Mouse (Mus musculus): ENCODE results near the gene Nfia. TPM values are rescaled to one million over a fixed set of nuclear protein-coding genes. Genes with fewer than 3 reads are reported as not detected.

The Nfia gene
- polyA plus RNA-seq, 1 experiment from 2014 or later = 40.5 TPM

DNA sequence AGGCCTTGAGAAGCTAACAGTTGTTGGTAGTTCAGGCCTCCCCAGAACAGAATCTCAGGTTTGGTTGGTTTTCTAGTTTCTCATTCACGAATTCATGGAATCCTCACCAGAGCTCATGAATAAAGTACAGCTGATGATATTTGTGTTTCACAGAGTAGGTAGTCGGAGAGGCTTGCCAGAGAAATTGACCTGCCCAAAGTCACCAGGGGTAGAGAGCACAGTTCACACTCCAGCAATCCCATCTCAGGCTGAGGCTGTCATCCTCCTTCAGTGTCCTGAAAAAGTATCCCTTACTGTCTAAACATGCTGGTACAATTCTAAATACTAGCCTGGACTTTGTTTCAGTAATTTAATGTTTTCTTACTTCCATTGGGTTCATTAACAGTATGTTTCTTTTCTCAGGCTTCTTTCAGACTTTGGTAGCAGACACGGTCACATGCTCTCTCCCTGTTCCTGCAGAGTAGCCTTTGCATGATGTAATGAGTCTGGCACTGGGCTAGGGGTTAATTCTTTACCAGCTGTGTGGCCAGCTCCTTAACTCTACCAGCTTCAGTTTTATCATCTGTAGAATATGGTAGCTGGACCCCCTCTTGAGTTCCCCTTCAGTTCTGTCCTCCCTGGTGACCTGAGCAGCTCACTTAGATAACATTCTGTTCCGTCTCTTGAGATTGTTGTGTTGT lies 7.1 kb upstream of the Nfia start:
- in situ Hi-C loops (cut with MboI; ENCODE audit: low pct_unique_long_range_greater_than_20kb) = no loop called here
- no peak for TF ChIP-seq CTCF (IDR thresholded peaks at IDR 0.05)
- CTCF ChIA-PET = interaction anchor here (1.2 kb wide), 1 partner anchor 14 kb away, joined by 5 read pairs; no protein-coding TSS in a partner anchor
- POLR2A ChIA-PET = interaction anchor here (0.6 kb wide), 1 partner anchor 628 kb away, joined by 3 read pairs; no protein-coding TSS in a partner anchor
- ATAC-seq (peak; percentile 47), DNase-seq (ENCODE audit: low read depth, low spot score) (no peak)
- H3K27me3 ChIP-seq = no peaks in the 10 kb centered on the region

DNA sequence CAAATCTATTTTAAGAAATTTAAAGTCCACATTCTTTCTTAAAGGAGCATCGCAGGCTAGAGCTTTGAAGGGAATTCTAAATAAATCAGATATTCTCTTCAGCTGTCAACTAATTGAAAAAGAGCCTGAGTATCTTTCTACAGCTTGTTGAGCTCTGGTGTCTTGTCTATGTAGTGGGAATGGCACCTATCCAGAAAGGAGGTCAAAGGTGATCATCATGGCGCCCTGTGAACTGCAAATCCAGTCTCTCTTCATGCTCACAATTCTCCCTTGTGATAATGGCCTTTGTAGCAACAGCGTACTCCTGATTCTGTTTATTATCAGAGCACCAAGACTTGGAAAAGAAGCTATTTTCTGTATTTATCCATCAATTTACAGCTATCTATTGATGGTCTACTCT lies 6.4 kb upstream of the Nfia start:
- CTCF ChIA-PET = interaction anchor here (1.2 kb wide), 1 partner anchor 15 kb away, joined by 5 read pairs; no protein-coding TSS in a partner anchor
- no peak for TF ChIP-seq CTCF (IDR thresholded peaks at IDR 0.05)
- ATAC-seq (no peak), DNase-seq (ENCODE audit: low read depth, low spot score) (no peak)
- POLR2A ChIA-PET = no interaction called here
- H3K27me3 ChIP-seq = no peaks in the 10 kb centered on the region
- in situ Hi-C loops (cut with MboI; ENCODE audit: low pct_unique_long_range_greater_than_20kb) = no loop called here

DNA sequence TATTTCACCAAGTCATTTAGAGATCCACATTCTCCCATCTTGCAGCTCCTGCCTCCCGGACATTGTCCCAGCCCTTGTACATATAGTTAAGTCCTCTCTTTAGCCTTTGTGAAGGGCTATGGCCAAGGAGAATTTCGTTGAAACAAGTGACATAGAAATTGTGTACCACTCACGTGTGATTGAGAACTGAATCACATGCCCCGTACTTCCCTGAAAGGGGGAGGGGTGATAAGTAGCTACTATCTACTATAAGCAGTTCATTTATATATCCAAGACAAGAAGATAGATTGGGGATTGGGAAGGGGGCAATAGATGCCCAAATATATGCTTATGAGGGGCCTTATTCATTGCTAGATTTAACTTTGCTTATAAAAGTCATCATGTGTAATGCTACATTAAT lies 5.5 kb upstream of the Nfia start:
- TF ChIP-seq CTCF (IDR thresholded peaks at IDR 0.05) = no peak
- ATAC-seq = no peak
- no peak for DNase-seq (ENCODE audit: low read depth, low spot score)
- ChIA-PET POLR2A (no interaction called here), CTCF (interaction anchor here (0.7 kb wide), 1 partner anchor 15 kb away, joined by 3 read pairs; no protein-coding TSS in a partner anchor)
- no peaks in the 10 kb centered on the region for H3K27me3 ChIP-seq
- in situ Hi-C loops (cut with MboI; ENCODE audit: low pct_unique_long_range_greater_than_20kb) = no loop called here

DNA sequence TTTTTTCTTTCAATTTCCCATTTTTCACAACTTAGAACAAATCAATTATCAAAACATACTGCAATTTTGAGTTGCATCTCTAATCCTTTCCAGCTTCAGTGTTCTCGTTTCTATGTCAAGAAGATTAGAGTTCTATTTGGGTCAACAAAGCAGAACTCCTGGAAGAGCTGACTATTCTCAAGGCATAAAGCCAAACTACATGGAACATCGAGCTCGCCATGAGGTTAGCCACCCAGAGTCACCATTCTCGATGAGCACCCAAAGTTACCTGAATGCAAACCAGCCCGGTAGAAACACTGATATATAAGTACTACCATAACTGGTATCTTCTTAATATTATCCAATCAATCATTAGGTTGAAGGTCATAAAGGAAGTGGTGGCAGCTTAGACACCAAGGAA lies 5.0 kb upstream of the Nfia start:
- ATAC-seq = no peak

DNA sequence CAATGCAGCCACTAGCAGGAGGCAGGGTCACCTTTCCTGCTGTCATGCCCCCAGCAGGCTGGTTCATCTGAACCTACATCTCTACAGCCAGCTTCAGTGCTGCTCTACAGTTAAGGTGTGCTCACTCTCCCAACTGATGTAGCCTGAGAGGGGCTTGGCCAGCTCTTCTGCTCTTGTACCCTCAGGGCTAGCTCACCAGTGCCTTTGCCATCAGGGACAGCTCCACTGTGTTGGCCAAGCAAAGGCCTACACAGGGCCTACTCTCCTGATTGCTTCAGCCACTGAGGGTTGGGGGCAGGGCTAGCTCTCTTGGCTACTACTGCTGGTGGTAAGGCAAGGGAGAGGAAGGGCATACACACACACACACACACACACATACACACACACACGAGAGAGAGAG lies 2.7 kb upstream of the Nfia start:
- ATAC-seq (no peak), DNase-seq (ENCODE audit: low read depth, low spot score) (no peak)
- in situ Hi-C loops (cut with MboI; ENCODE audit: low pct_unique_long_range_greater_than_20kb) = loop anchor here (10.0 kb wide), 1 partner anchor 335 kb away; no protein-coding TSS in a partner anchor
- no peak for TF ChIP-seq CTCF (IDR thresholded peaks at IDR 0.05)
- no peaks in the 10 kb centered on the region for H3K27me3 ChIP-seq
- ChIA-PET CTCF (interaction anchor here (0.9 kb wide), 1 partner anchor 38 kb away, joined by 3 read pairs; no protein-coding TSS in a partner anchor), POLR2A (no interaction called here)

More for the DNA sequence above, 5.0 kb upstream of the Nfia start:
- in situ Hi-C loops (cut with MboI; ENCODE audit: low pct_unique_long_range_greater_than_20kb) = no loop called here
- no peaks in the 10 kb centered on the region for H3K27me3 ChIP-seq
- ChIA-PET CTCF (interaction anchor here (0.7 kb wide), 1 partner anchor 16 kb away, joined by 3 read pairs; no protein-coding TSS in a partner anchor), POLR2A (no interaction called here)
- no peak for TF ChIP-seq CTCF (IDR thresholded peaks at IDR 0.05)
- no peak for DNase-seq (ENCODE audit: low read depth, low spot score)

DNA sequence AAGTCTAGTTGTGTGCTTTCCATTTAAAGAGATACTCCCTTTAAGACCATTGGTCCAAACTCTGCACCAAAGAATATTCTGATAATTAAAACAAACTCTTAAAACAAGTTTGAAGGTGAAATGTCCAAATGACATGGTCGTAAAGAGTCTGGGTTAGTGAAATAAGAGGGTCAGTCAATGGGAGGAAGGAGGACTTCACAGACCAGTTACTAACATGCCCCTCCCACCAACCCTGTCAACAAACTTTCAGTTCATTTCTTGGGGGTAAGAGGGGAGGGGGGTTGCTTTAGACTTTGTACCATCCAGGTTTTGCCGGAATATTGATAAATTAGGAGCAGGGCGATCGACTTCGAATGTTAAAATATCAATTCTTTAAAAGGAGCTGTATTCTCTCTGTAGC lies 1.1 kb upstream of the Nfia start:
- CTCF ChIA-PET = no interaction called here
- ATAC-seq = no peak
- TF ChIP-seq CTCF (IDR thresholded peaks at IDR 0.05) = no peak
- POLR2A ChIA-PET = no interaction called here
- in situ Hi-C loops (cut with MboI; ENCODE audit: low pct_unique_long_range_greater_than_20kb) = loop anchor here (10.0 kb wide), 1 partner anchor 333 kb away; no protein-coding TSS in a partner anchor
- no peaks in the 10 kb centered on the region for H3K27me3 ChIP-seq
- no peak for DNase-seq (ENCODE audit: low read depth, low spot score)

DNA sequence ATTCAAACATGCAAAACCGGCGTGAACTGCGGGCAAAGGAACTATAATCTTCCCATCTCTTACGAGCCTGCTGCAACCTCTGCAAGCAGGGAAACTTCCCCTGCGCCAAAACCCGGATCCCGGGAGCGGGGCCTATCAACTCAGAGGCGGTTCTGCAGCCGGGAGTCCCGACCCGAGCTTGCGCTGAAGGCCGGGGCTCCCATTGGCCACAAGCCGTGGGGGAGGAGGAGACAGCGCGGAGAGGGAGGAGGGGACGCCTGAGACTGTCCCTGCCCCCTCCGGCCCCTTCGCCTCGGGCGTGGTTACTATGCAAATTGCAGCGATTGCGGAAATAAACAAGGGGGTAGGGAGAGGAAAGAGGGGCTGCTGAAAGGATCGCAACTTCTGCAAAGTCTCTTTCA lies 450 bp upstream of the Nfia start:
- in situ Hi-C loops (cut with MboI; ENCODE audit: low pct_unique_long_range_greater_than_20kb) = loop anchor here (10.0 kb wide), 1 partner anchor 333 kb away; no protein-coding TSS in a partner anchor
- TF ChIP-seq CTCF (IDR thresholded peaks at IDR 0.05) = no peak
- ChIA-PET CTCF (no interaction called here), POLR2A (interaction anchor here (1.0 kb wide), 1 partner anchor 26 kb away, joined by 3 read pairs; no protein-coding TSS in a partner anchor)
- H3K27me3 ChIP-seq = no peaks in the 10 kb centered on the region
- ATAC-seq (peak; percentile 88), DNase-seq (ENCODE audit: low read depth, low spot score) (no peak)

DNA sequence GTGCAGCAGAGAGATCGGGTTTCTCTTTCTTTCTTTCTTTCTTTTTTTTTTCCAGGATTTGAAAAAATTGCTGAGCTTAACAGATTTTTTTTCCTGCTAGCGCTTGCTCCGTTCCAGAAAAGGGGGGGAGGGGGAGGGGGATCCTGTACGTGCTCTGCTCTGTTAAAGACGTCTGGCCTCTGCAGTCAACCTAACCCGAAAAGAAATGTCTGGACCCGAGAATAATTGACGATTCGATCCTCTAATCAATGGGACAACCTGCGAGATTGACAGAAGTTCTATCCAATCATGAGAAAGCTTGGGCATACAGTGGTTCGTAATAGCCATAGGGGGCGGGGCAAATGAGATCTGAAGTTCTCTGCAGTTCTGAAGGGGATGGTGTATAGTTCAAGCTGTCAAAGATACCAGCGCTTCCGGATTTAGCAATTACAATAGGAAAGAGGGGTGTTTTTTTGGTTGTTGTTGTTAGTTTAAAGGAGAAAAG lies 618 bp downstream of the Nfia start:
- in situ Hi-C loops (cut with MboI; ENCODE audit: low pct_unique_long_range_greater_than_20kb) = loop anchor here (10.0 kb wide), 1 partner anchor 332 kb away; no protein-coding TSS in a partner anchor
- no peaks in the 10 kb centered on the region for H3K27me3 ChIP-seq
- peak; percentile 96 for DNase-seq (ENCODE audit: low read depth, low spot score)
- POLR2A ChIA-PET = interaction anchor here (0.6 to 1.0 kb wide), 7 partner anchors 21 to 602 kb away, joined by 3 to 8 read pairs (median 5); no protein-coding TSS in a partner anchor
- peak; percentile 45 for ATAC-seq
- CTCF ChIA-PET = interaction anchor here (1.0 to 1.2 kb wide), 3 partner anchors 26 to 96 kb away, joined by 3 to 5 read pairs (median 4); no protein-coding TSS in a partner anchor
- no peak for TF ChIP-seq CTCF (IDR thresholded peaks at IDR 0.05)

DNA sequence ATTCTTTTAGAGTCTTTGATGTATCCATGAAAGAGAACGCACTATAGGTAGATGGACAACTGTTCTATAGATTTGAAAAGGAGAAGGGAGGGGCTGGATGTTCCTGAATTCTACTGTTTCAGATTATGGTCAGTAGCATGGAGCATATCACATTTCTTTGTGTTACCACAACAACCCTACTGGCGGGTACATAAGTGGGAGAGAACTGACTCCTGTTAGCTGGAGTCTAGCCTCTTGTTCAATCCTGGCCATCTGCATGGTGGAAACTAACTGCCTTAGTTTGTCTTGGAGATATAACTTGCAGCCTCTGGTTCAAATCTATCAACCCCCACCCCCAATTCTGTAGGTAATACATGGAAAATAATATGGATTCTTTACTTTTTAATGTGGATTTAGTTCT lies 1.3 kb downstream of the Nfia start:
- in situ Hi-C loops (cut with MboI; ENCODE audit: low pct_unique_long_range_greater_than_20kb) = loop anchor here (10.0 kb wide), 1 partner anchor 331 kb away; no protein-coding TSS in a partner anchor
- POLR2A ChIA-PET = no interaction called here
- CTCF ChIA-PET = interaction anchor here (1.0 to 1.2 kb wide), 2 partner anchors 26 to 36 kb away, joined by 4 to 5 read pairs; no protein-coding TSS in a partner anchor
- no peaks in the 10 kb centered on the region for H3K27me3 ChIP-seq
- no peak for ATAC-seq
- TF ChIP-seq CTCF (IDR thresholded peaks at IDR 0.05) = no peak
- no peak for DNase-seq (ENCODE audit: low read depth, low spot score)

DNA sequence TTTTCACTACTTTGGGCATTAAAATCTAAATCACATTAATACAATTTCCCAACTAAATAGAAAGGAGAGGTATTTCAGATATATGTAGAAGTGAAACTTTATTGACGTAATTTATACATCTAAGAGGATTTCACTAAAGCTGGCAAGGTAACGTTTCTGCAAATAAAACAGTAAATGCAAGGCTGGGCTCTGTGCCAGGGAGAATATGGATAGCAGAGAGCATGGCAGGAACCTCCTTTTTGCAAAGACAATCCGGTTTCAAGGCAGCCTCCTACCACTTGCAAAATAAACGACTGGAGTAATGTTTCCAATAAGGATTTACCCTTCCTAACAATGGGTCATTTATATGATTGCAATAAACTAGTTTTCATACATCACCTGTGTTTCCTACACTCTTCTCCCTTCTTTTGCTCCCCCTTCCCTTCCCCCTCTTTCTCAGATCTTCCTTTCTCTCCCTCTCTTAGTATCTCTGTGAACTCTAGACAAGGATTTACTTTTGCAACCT lies 2.0 kb downstream of the Nfia start:
- no peaks in the 10 kb centered on the region for H3K27me3 ChIP-seq
- ChIA-PET POLR2A (no interaction called here), CTCF (interaction anchor here (1.6 kb wide), 1 partner anchor 45 kb away, joined by 3 read pairs; no protein-coding TSS in a partner anchor)
- DNase-seq (ENCODE audit: low read depth, low spot score) = no peak
- ATAC-seq = no peak
- no peak for TF ChIP-seq CTCF (IDR thresholded peaks at IDR 0.05)
- in situ Hi-C loops (cut with MboI; ENCODE audit: low pct_unique_long_range_greater_than_20kb) = loop anchor here (10.0 kb wide), 1 partner anchor 330 kb away; no protein-coding TSS in a partner anchor
